Mouse (Mus musculus): ENCODE data around the gene Tmsb4x.
A peak's percentile ranks its signal among the peaks of the same experiment; 100 is the strongest.

- no peak for TF ChIP-seq CTCF (conservative IDR thresholded peaks at IDR 0.05; ENCODE audit: low read length)
- no peak for TF ChIP-seq POU5F1 (IDR thresholded peaks at IDR 0.05; ENCODE audit: borderline replicate concordance, low read length)
- TF ChIP-seq NANOG (IDR thresholded peaks at IDR 0.05; ENCODE audit: borderline replicate concordance, low read length), result peak; percentile 98
Observed at GRCm38 (mm10) chrX:167157691-167158090, 51.4 kb downstream of the Tmsb4x start.
